Mouse (Mus musculus) heart, postnatal 4 days (tissue): ENCODE data around the gene Pgp. TPM values are rescaled to one million over a fixed set of nuclear protein-coding genes. Genes with fewer than 3 reads are reported as not detected.

Experiments
- DNase-seq: peaks from one replicate; pipeline ENCODE4 v3.0.0; 2021
- total RNA-seq, 2 experiments: library from RNA; stranded (reverse); gene quantifications; 2 replicates each; pipeline ENCODE4 v1.2.3; 2021

The Pgp gene
- total RNA-seq, 2 experiments from 2014 or later, result 46.5 to 49.3 TPM

- DNase-seq, result peak; percentile 49
Measured at GRCm38 (mm10) chr17:24485090-24485860, 15.1 kb downstream of the Pgp start.

GRCm38 (mm10) chr17:24488186-24488661 is 18.0 kb downstream of the Pgp start, which contains the start of gene Caskin1:
Caskin1 (plus strand) TSS chr17:24488601.
- peak; percentile 20 for DNase-seq

- DNase-seq, result peak; percentile 38
Measured at GRCm38 (mm10) chr17:24488662-24489264, 18.6 kb downstream of the Pgp start.

- no peak for DNase-seq
Measured at GRCm38 (mm10) chr17:24489265-24490030, 19.3 kb downstream of the Pgp start.

- no peak for DNase-seq
Measured at GRCm38 (mm10) chr17:24490399-24490798, 20.2 kb downstream of the Pgp start.

GRCm38 (mm10) chr17:24494627-24495335 is 24.6 kb downstream of the Pgp start:
- peak; percentile 74 for DNase-seq

- DNase-seq, result no peak
Measured at GRCm38 (mm10) chr17:24495443-24495842, 25.3 kb downstream of the Pgp start.

GRCm38 (mm10) chr17:24496026-24496425 is 25.8 kb downstream of the Pgp start:
- DNase-seq, result no peak

GRCm38 (mm10) chr17:24502208-24502607 is 32.0 kb downstream of the Pgp start:
- no peak for DNase-seq

GRCm38 (mm10) chr17:24504085-24504484 is 33.9 kb downstream of the Pgp start:
- DNase-seq, result no peak

- no peak for DNase-seq
Measured at GRCm38 (mm10) chr17:24505286-24505955, 35.2 kb downstream of the Pgp start.

- DNase-seq, result peak; percentile 44
Measured at GRCm38 (mm10) chr17:24506332-24507070, 36.3 kb downstream of the Pgp start.

GRCm38 (mm10) chr17:24507129-24507664 is 37.0 kb downstream of the Pgp start:
- no peak for DNase-seq

- DNase-seq, result no peak
Measured at GRCm38 (mm10) chr17:24507806-24508460, 37.7 kb downstream of the Pgp start.

GRCm38 (mm10) chr17:24513609-24514008 is 43.4 kb downstream of the Pgp start:
- DNase-seq, result peak; percentile 73

- DNase-seq, result no peak
Measured at GRCm38 (mm10) chr17:24514270-24515257, 44.4 kb downstream of the Pgp start.

GRCm38 (mm10) chr17:24520450-24520849 is 50.3 kb downstream of the Pgp start:
- no peak for DNase-seq
